Mouse (Mus musculus): ENCODE measurements around the gene Gstt2. TPM values are rescaled to one million over a fixed set of nuclear protein-coding genes. Genes with fewer than 3 reads are reported as not detected.

Gstt2 gene
- polyA plus RNA-seq, 1 experiment from 2014 or later, result 51.9 TPM

DNA sequence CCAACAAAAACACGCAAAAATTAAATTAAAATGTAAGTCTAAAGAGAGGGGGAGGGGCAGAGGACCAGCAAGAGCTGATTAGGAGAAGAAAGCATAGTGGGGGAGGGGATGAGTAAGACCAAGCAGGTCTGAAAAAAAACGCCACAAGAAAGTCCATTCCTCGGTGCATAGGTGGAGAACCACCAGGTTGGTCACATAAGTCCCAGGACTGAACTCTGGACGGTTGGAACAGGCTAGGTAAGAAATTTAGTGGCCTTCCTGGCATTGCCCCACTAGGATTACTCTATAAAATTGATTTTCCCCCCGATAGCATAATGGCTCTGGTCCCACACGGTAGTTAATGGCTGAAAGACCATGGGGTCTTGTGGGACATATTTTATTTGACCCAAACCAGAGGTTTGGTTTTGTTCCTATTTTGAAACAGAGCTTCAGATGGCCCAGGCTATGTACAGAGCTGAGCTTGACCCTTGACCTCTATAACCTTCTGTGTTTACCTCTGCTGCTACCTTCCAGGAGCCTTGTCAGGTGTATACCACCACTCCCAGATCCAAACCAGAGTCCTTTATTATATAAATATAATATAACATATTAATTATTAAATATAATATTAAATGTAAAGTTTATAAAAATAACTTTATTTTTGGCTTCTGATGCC lies 48.0 kb downstream of the Gstt2 start:
- Histone ChIP-seq H3K27me3 (ENCODE audit: control insufficient read depth, insufficient read depth, low read depth, low read length) (no peaks in the 10 kb centered on the region), H3K4me3 (ENCODE audit: low read length) (no peak overlapping the region), H3K4me1 (replicated peaks; ENCODE audit: control insufficient read depth, insufficient read depth, low read length) (peaks cover 4% of the 10 kb centered on the region; the same call in 1 of the 2 replicates), H3K4me2 (ENCODE audit: low read depth, low read length) (no peak overlapping the region), H3K27ac (ENCODE audit: low read length) (no peak overlapping the region), H3K36me3 (ENCODE audit: control insufficient read depth, insufficient read depth, low read length) (no peaks in the 10 kb centered on the region), H3K9ac (ENCODE audit: low read length) (no peak overlapping the region), H3K9me3 (ENCODE audit: control insufficient read depth, low read length) (no peaks in the 10 kb centered on the region)
- no peak for ATAC-seq (ENCODE audit: low read depth)
- WGBS, result 77% methylated on average over 6 of the region's 6 CpGs

DNA sequence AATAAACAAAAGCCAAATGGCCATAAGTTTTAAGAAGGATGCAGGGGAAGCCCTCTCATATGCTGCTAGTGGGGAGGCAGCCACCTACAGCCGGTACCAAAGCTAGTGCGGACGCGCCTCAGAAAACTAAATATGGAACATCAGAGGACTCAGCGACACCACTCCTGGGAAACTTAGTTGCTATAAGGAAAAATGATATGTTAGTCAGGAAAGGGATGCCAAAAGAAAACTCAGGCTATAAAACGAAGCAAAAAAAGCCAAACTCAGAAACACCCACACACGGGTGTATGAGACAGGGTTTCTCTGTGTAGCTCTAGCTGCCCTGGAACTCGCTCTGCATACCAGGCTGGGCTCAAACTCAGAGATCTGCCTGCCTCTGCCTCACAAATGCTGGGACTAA lies 48.9 kb downstream of the Gstt2 start:
- no peak for ATAC-seq (ENCODE audit: low read depth)
- Histone ChIP-seq H3K27ac (ENCODE audit: low read length) (no peak overlapping the region), H3K4me2 (ENCODE audit: low read depth, low read length) (no peak overlapping the region), H3K36me3 (ENCODE audit: control insufficient read depth, insufficient read depth, low read length) (no peaks in the 10 kb centered on the region), H3K4me1 (replicated peaks; ENCODE audit: control insufficient read depth, insufficient read depth, low read length) (peaks cover 4% of the 10 kb centered on the region; the same call in 1 of the 2 replicates), H3K9ac (ENCODE audit: low read length) (no peak overlapping the region), H3K9me3 (ENCODE audit: control insufficient read depth, low read length) (no peaks in the 10 kb centered on the region), H3K4me3 (ENCODE audit: low read length) (no peak overlapping the region), H3K27me3 (ENCODE audit: control insufficient read depth, insufficient read depth, low read depth, low read length) (no peaks in the 10 kb centered on the region)
- WGBS, result 88% methylated on average over 8 of the region's 8 CpGs

DNA sequence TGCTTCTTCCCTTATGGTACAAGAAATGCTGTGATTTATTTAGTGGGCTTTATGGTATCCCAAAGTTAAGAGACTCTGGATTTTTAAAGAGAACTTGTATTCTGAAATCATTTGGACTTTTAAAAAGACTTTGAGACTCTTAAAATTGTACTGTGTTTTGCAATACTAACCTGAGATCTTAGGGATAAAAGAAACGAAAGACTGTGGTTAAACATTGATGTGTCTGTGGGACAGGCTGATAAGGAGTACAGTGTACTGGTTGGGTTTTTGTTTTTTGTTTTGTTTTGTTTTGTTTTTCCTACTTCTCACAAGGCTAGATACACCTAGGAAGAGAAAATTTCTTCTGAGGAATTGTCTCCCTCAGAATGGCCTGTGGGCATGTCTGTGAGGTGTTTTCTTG lies 51.8 kb downstream of the Gstt2 start:
- H3K36me3 ChIP-seq (ENCODE audit: control insufficient read depth, insufficient read depth, low read length), result no peaks in the 10 kb centered on the region
- WGBS, result 51% methylated on average over 1 of the region's 1 CpGs
- ATAC-seq (ENCODE audit: low read depth), result no peak
- no peak overlapping the region for H3K4me2 ChIP-seq (ENCODE audit: low read depth, low read length)
- no peak overlapping the region for H3K27ac ChIP-seq (ENCODE audit: low read length)
- H3K27me3 ChIP-seq (ENCODE audit: control insufficient read depth, insufficient read depth, low read depth, low read length), result no peaks in the 10 kb centered on the region
- peaks cover 4% of the 10 kb centered on the region for H3K4me1 ChIP-seq (replicated peaks; ENCODE audit: control insufficient read depth, insufficient read depth, low read length)
- no peak overlapping the region for H3K9ac ChIP-seq (ENCODE audit: low read length)
- no peaks in the 10 kb centered on the region for H3K9me3 ChIP-seq (ENCODE audit: control insufficient read depth, low read length)
- H3K4me3 ChIP-seq (ENCODE audit: low read length), result no peak overlapping the region

Other genes starting within 250 kb of the Gstt2 start
- 2.5 and 5.2 TPM in 2 replicates for gene Ggt5, start 248.1 kb downstream of the Gstt2 start, polyA plus RNA-seq (2015; fragmentation: Nextera tagmentation; extraction: Ambion mirVana)
- 11.0 and 13.0 TPM in 2 replicates for gene Susd2, start 193.4 kb downstream of the Gstt2 start, polyA plus RNA-seq (2015; fragmentation: Nextera tagmentation; extraction: Ambion mirVana)
- gene Cabin1, start 73.1 kb downstream of the Gstt2 start, polyA plus RNA-seq (2015; fragmentation: Nextera tagmentation; extraction: Ambion mirVana), result 39.7 and 48.8 TPM in 2 replicates
- gene Ddt, start 64.0 kb downstream of the Gstt2 start, polyA plus RNA-seq (2015; fragmentation: Nextera tagmentation; extraction: Ambion mirVana), result 69.0 and 74.3 TPM in 2 replicates
- 0.41 and 0.65 TPM in 2 replicates for gene Gm20441, start 56.5 kb downstream of the Gstt2 start, polyA plus RNA-seq (2015; fragmentation: Nextera tagmentation; extraction: Ambion mirVana)
- 34.2 and 36.4 TPM in 2 replicates for gene Gstt3, start 56.0 kb downstream of the Gstt2 start, polyA plus RNA-seq (2015; fragmentation: Nextera tagmentation; extraction: Ambion mirVana)
- gene Gstt1, start 38.8 kb downstream of the Gstt2 start, polyA plus RNA-seq (2015; fragmentation: Nextera tagmentation; extraction: Ambion mirVana), result 36.2 and 42.8 TPM in 2 replicates
- gene Gstt4, start 14.9 kb downstream of the Gstt2 start, polyA plus RNA-seq (2015; fragmentation: Nextera tagmentation; extraction: Ambion mirVana), result not detected in 2 replicates
- 1,432 and 1,479 TPM in 2 replicates for gene Mif, start 22.8 kb upstream of the Gstt2 start, polyA plus RNA-seq (2015; fragmentation: Nextera tagmentation; extraction: Ambion mirVana)
- 2.3 and 3.5 TPM in 2 replicates for gene Derl3, start 56.0 kb upstream of the Gstt2 start, polyA plus RNA-seq (2015; fragmentation: Nextera tagmentation; extraction: Ambion mirVana)
- gene Smarcb1, start 84.2 kb upstream of the Gstt2 start, polyA plus RNA-seq (2015; fragmentation: Nextera tagmentation; extraction: Ambion mirVana), result 191 and 197 TPM in 2 replicates
- 68.7 and 70.0 TPM in 2 replicates for gene Chchd10, start 95.7 kb upstream of the Gstt2 start, polyA plus RNA-seq (2015; fragmentation: Nextera tagmentation; extraction: Ambion mirVana)
- 74.1 and 77.1 TPM in 2 replicates for gene Mmp11, start 99.1 kb upstream of the Gstt2 start, polyA plus RNA-seq (2015; fragmentation: Nextera tagmentation; extraction: Ambion mirVana)
- 0.97 and 1.0 TPM in 2 replicates for gene Gm867, start 103.2 kb upstream of the Gstt2 start, polyA plus RNA-seq (2015; fragmentation: Nextera tagmentation; extraction: Ambion mirVana)
- 0.60 and 1.0 TPM in 2 replicates for gene Vpreb3, start 105.6 kb upstream of the Gstt2 start, polyA plus RNA-seq (2015; fragmentation: Nextera tagmentation; extraction: Ambion mirVana)
- not detected in 2 replicates for gene Gm5134, start 117.1 kb upstream of the Gstt2 start, polyA plus RNA-seq (2015; fragmentation: Nextera tagmentation; extraction: Ambion mirVana)
- gene Zfp280b, start 195.2 kb upstream of the Gstt2 start, polyA plus RNA-seq (2015; fragmentation: Nextera tagmentation; extraction: Ambion mirVana), result 18.6 TPM in 2 replicates